Mouse (Mus musculus): Measurements from ENCODE around the gene Dgki. TPM values are rescaled to one million over a fixed set of nuclear protein-coding genes. Genes with fewer than 3 reads are reported as not detected.

Dgki gene
- polyA plus RNA-seq, 1 experiment from 2014 or later: 1.0 TPM

DNA sequence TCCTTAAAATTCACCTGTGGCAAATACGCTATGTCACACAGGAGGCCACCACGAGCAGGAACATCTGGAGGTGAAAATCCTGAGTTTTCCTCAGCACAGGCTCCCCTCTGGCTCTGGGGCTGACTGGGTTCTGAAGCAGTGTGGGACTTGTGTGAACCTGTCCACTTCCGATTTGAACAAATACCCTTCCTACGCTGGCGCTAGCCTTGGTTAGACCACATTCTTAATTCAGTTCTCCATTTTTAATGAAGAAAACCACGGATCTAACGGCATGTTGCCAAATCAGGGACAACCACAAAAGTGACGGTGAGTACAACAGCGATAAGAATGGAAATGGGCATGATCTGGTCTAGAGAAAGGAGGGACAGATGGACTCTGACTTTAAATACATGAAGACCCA lies 15.1 kb downstream of the Dgki start:
- Histone ChIP-seq H3K27me3 (replicated peaks; ENCODE audit: control insufficient read depth, insufficient read depth, low read length) (no peaks in the 10 kb centered on the region), H3K36me3 (ENCODE audit: control insufficient read depth, insufficient read depth, low read length) (no peaks in the 10 kb centered on the region), H3K27ac (replicated peaks; ENCODE audit: low read depth, low read length) (no peak overlapping the region), H3K9ac (ENCODE audit: low read depth, low read length) (no peak overlapping the region), H3K9me3 (ENCODE audit: control insufficient read depth, low read length) (no peaks in the 10 kb centered on the region), H3K4me3 (ENCODE audit: low read depth, low read length) (no peak overlapping the region), H3K4me2 (ENCODE audit: low read depth, low read length) (no peak overlapping the region), H3K4me1 (ENCODE audit: control insufficient read depth, insufficient read depth, low read length) (no peaks in the 10 kb centered on the region)
- DNase-seq (ENCODE audit: low spot score) (no peak), ATAC-seq (ENCODE audit: low read depth) (no peak)
- 87% methylated on average over 9 of the region's 9 CpGs for WGBS

DNA sequence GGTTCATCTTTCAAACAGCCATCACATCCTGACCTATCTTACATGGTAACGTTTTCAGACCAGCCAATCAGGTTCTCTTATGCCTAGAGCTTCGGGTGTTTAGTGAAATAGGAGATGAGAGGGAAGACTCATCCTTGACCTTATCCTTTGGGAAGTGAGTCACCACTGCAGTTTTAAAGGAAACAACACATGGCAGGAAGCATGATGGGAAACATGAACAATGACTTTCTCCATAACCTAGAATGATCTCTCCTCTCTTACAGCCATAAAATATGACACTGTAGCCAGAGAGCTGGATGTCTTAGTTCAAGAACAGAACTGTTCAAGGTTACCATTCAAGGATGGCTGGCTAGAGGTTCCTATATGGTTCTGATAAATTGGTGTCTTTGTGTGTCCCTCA lies 16.6 kb downstream of the Dgki start:
- Histone ChIP-seq H3K4me3 (ENCODE audit: low read depth, low read length) (no peak overlapping the region), H3K27me3 (replicated peaks; ENCODE audit: control insufficient read depth, insufficient read depth, low read length) (no peaks in the 10 kb centered on the region), H3K9ac (ENCODE audit: low read depth, low read length) (no peak overlapping the region), H3K4me2 (ENCODE audit: low read depth, low read length) (no peak overlapping the region), H3K4me1 (ENCODE audit: control insufficient read depth, insufficient read depth, low read length) (no peaks in the 10 kb centered on the region), H3K36me3 (ENCODE audit: control insufficient read depth, insufficient read depth, low read length) (no peaks in the 10 kb centered on the region), H3K9me3 (ENCODE audit: control insufficient read depth, low read length) (no peaks in the 10 kb centered on the region), H3K27ac (replicated peaks; ENCODE audit: low read depth, low read length) (no peak overlapping the region)
- DNase-seq (ENCODE audit: low spot score) (no peak), ATAC-seq (ENCODE audit: low read depth) (no peak)
- WGBS: 32% methylated on average over 2 of the region's 2 CpGs

DNA sequence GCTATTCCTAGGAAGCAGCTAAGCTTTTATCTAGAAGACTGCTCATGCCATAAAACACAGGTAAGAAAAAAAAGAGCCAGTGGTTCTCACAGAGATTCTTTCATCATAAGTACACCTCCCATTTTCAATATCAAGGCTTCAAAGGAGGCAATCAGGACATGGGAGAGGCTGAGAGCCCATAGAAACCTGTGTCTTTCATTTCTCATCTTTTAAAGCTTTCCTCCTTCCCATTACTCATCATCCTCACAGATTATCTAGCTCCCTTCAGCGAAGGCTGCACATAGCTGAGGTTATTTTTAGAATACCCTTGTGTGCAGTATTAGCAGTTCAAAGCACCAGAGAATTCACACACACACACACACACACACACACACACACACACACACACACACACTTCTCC lies 17.3 kb downstream of the Dgki start:
- no peaks in the 10 kb centered on the region for H3K4me1 ChIP-seq (ENCODE audit: control insufficient read depth, insufficient read depth, low read length)
- no peak overlapping the region for H3K4me3 ChIP-seq (ENCODE audit: low read depth, low read length)
- no peak overlapping the region for H3K4me2 ChIP-seq (ENCODE audit: low read depth, low read length)
- DNase-seq (ENCODE audit: low spot score) (no peak), ATAC-seq (ENCODE audit: low read depth) (no peak)
- no peak overlapping the region for H3K9ac ChIP-seq (ENCODE audit: low read depth, low read length)
- no peak overlapping the region for H3K27ac ChIP-seq (replicated peaks; ENCODE audit: low read depth, low read length)
- 68% methylated on average over 1 of the region's 1 CpGs for WGBS
- no peaks in the 10 kb centered on the region for H3K27me3 ChIP-seq (replicated peaks; ENCODE audit: control insufficient read depth, insufficient read depth, low read length)
- no peaks in the 10 kb centered on the region for H3K9me3 ChIP-seq (ENCODE audit: control insufficient read depth, low read length)
- H3K36me3 ChIP-seq (ENCODE audit: control insufficient read depth, insufficient read depth, low read length): no peaks in the 10 kb centered on the region

DNA sequence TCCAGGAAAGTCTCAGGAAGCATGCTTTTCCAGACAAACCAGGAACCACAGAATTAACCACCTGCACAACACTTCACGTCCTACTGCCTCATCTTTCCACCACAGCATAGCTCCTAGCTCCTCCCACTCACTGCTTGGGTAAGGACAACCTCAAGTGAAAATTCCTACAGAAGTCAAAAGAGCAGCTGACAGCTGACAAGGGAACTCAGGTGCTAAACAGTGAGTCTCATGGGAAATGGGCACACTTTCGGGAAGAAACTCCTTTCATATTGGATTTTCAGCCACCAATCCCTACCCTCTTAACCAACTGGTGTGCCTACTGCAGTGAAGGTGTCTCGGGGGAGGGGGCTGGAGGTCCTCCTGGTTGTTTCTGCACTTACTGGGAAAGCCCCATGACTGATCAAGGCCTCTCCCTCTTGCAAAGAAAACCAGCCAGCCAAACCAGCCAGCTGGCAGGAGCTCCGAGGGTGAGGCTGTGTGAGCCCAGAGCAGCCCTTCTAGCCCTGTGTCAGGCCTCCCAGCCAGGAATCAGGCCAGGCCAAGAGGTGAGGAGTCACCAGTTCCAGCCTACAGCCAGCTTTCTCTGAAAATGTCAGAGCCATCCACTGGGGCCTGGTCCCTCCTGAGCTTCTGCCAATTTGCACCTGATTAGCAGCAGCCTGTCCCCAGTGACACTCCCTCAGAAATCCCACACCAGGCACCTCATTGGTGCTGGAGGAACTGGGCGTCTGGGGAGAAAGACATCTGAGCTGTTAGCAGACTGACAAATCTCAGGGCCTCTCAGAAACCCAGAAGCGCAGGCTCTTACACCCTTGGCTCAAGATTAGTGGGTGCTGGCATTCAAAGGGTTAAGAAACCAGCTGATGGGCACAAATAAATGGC lies 22.9 kb downstream of the Dgki start:
- no peaks in the 10 kb centered on the region for H3K27me3 ChIP-seq (replicated peaks; ENCODE audit: control insufficient read depth, insufficient read depth, low read length)
- DNase-seq (ENCODE audit: low spot score) (peak; percentile 50), ATAC-seq (ENCODE audit: low read depth) (peak; percentile 62; the same call in 1 of the 2 replicates)
- H3K36me3 ChIP-seq (ENCODE audit: control insufficient read depth, insufficient read depth, low read length): no peaks in the 10 kb centered on the region
- H3K4me2 ChIP-seq (ENCODE audit: low read depth, low read length): no peak overlapping the region
- WGBS: 47% methylated on average over 6 of the region's 6 CpGs
- H3K4me3 ChIP-seq (ENCODE audit: low read depth, low read length): no peak overlapping the region
- peaks cover 3% of the 10 kb centered on the region; the same call in 1 of the 2 replicates for H3K4me1 ChIP-seq (ENCODE audit: control insufficient read depth, insufficient read depth, low read length)
- H3K9me3 ChIP-seq (ENCODE audit: control insufficient read depth, low read length): no peaks in the 10 kb centered on the region
- no peak overlapping the region for H3K9ac ChIP-seq (ENCODE audit: low read depth, low read length)
- H3K27ac ChIP-seq (replicated peaks; ENCODE audit: low read depth, low read length): no peak overlapping the region

DNA sequence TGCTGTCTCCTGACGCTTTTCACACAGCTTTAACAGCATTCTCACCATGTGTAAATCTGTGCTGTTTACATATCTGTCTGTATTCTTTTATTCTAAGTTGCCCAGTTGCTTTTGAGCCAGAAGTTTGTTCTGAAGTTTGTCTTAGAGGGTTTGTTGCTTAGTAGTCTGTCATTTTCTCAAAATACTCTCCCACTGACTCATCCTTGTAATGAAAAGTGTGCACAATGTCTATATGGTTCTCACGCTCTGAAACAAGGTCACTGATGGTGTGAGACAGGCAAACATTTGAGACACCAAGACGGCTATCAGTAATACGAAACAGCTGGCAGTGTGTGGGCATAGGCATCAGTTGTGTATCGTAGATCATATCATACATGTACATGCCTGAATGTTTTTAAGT lies 23.8 kb downstream of the Dgki start:
- Histone ChIP-seq H3K4me1 (ENCODE audit: control insufficient read depth, insufficient read depth, low read length) (peaks cover 3% of the 10 kb centered on the region; the same call in 1 of the 2 replicates), H3K9me3 (ENCODE audit: control insufficient read depth, low read length) (no peaks in the 10 kb centered on the region), H3K27ac (replicated peaks; ENCODE audit: low read depth, low read length) (no peak overlapping the region), H3K4me3 (ENCODE audit: low read depth, low read length) (no peak overlapping the region), H3K9ac (ENCODE audit: low read depth, low read length) (no peak overlapping the region), H3K4me2 (ENCODE audit: low read depth, low read length) (no peak overlapping the region), H3K27me3 (replicated peaks; ENCODE audit: control insufficient read depth, insufficient read depth, low read length) (no peaks in the 10 kb centered on the region), H3K36me3 (ENCODE audit: control insufficient read depth, insufficient read depth, low read length) (no peaks in the 10 kb centered on the region)
- DNase-seq (ENCODE audit: low spot score) (no peak), ATAC-seq (ENCODE audit: low read depth) (no peak)
- 60% methylated on average over 5 of the region's 5 CpGs for WGBS

DNA sequence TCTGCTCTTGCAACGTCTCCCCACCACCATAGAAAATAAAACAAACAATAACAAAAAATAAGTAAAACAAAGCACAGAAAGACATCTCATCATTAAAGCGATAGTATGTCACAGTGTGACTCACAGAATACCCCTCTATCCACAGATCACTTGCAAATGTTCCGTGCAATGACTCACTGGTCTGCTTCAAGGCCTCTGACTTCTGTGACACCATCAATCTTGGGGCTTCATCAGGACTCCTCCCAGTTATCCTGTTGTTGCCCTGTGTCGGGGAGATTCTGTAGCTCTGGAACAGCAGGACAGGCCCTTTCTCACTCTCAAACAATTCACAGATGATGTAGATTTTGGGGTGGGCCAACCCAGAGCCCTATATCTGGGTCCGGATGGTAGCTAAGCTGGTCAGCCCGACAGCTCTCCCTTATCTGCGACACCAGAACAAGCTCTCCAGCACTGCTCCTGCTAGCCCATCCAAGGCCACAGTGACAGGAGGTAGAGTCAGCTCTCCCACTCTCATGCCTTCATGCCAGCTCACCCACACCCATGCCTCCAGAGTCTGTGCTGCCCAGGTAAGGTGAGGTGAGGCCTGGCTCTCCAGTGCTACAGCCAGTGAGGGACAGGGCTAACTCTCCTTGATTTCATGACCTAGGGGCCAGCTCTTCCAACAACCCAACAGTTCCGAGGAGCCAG lies 28.9 kb downstream of the Dgki start:
- no peaks in the 10 kb centered on the region for H3K4me1 ChIP-seq (ENCODE audit: control insufficient read depth, insufficient read depth, low read length)
- H3K27me3 ChIP-seq (replicated peaks; ENCODE audit: control insufficient read depth, insufficient read depth, low read length): no peaks in the 10 kb centered on the region
- WGBS: 76% methylated on average over 8 of the region's 8 CpGs
- no peak overlapping the region for H3K4me3 ChIP-seq (ENCODE audit: low read depth, low read length)
- H3K9ac ChIP-seq (ENCODE audit: low read depth, low read length): no peak overlapping the region
- H3K27ac ChIP-seq (replicated peaks; ENCODE audit: low read depth, low read length): no peak overlapping the region
- no peak overlapping the region for H3K4me2 ChIP-seq (ENCODE audit: low read depth, low read length)
- ATAC-seq (ENCODE audit: low read depth): no peak
- DNase-seq (ENCODE audit: low spot score): no peak
- no peaks in the 10 kb centered on the region for H3K36me3 ChIP-seq (ENCODE audit: control insufficient read depth, insufficient read depth, low read length)
- no peaks in the 10 kb centered on the region for H3K9me3 ChIP-seq (ENCODE audit: control insufficient read depth, low read length)

DNA sequence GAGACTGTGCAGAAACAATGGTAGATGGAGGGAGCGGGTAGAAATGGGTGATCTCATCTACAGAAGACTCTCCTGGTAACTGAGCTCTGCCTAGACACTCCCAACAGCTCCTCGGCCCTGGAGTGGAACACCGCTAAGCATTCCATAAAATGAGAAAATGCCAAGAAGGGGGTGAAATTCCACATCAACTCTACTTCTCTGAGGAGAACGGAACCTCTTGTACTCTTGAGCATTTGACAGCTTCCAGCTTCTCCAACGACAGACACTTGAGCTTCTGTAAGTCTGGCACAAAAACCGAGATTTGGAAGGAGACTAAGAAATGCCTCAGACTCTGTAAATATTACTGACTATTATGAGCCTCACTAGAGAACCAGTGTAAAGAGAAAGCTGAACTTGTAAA lies 31.4 kb downstream of the Dgki start:
- Histone ChIP-seq H3K27me3 (replicated peaks; ENCODE audit: control insufficient read depth, insufficient read depth, low read length) (no peaks in the 10 kb centered on the region), H3K9me3 (ENCODE audit: control insufficient read depth, low read length) (no peaks in the 10 kb centered on the region; the same call in 1 of the 2 replicates), H3K36me3 (ENCODE audit: control insufficient read depth, insufficient read depth, low read length) (no peaks in the 10 kb centered on the region), H3K4me2 (ENCODE audit: low read depth, low read length) (no peak overlapping the region), H3K9ac (ENCODE audit: low read depth, low read length) (no peak overlapping the region), H3K4me1 (ENCODE audit: control insufficient read depth, insufficient read depth, low read length) (no peaks in the 10 kb centered on the region), H3K4me3 (ENCODE audit: low read depth, low read length) (no peak overlapping the region), H3K27ac (replicated peaks; ENCODE audit: low read depth, low read length) (no peak overlapping the region)
- WGBS: 73% methylated on average over 6 of the region's 6 CpGs
- no peak for ATAC-seq (ENCODE audit: low read depth)
- no peak for DNase-seq (ENCODE audit: low spot score)

DNA sequence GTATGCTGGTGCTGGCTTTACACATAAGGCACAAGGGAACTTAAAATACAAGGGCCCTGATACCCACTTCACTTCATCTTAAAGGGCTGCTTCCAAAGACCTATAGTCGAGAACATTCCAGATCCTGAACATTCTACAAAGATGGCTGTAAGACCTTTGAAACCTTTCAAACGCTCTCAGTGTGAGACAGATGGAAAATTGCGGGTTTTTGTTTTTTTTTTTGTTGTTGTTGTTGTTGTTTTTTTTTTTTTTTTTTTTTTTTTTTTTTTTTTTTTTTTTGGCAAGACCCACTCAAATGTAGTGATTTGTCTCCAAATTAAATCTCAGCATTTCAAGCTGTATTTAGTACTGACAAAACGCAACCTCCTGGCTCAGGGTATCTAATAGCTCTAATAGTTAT lies 32.0 kb downstream of the Dgki start:
- ATAC-seq (ENCODE audit: low read depth): no peak

More for the DNA sequence above, 32.0 kb downstream of the Dgki start:
- no peak for DNase-seq (ENCODE audit: low spot score)
- Histone ChIP-seq H3K4me3 (ENCODE audit: low read depth, low read length) (no peak overlapping the region), H3K9ac (ENCODE audit: low read depth, low read length) (no peak overlapping the region), H3K9me3 (ENCODE audit: control insufficient read depth, low read length) (no peaks in the 10 kb centered on the region; the same call in 1 of the 2 replicates), H3K4me1 (ENCODE audit: control insufficient read depth, insufficient read depth, low read length) (no peaks in the 10 kb centered on the region), H3K27me3 (replicated peaks; ENCODE audit: control insufficient read depth, insufficient read depth, low read length) (no peaks in the 10 kb centered on the region), H3K27ac (replicated peaks; ENCODE audit: low read depth, low read length) (no peak overlapping the region), H3K36me3 (ENCODE audit: control insufficient read depth, insufficient read depth, low read length) (no peaks in the 10 kb centered on the region), H3K4me2 (ENCODE audit: low read depth, low read length) (no peak overlapping the region)
- 90% methylated on average over 4 of the region's 4 CpGs for WGBS
